Mouse (Mus musculus) hindbrain, embryonic 10.5 days (tissue): ENCODE results near the gene Kank1. TPM values are rescaled to one million over a fixed set of nuclear protein-coding genes. Genes with fewer than 3 reads are reported as not detected.

Source experiments
- DNase-seq: peaks from one replicate; pipeline ENCODE4 v3.0.0-alpha.2; 2017; ENCODE audit warnings: low spot score
- H3K27ac ChIP-seq: fragments of 300-500 bp; sonication (generic); 2 replicates; pipeline ENCODE4 v1.5.1; 2016; ENCODE audit warnings: mild to moderate bottlenecking, moderate library complexity
- H3K27me3 ChIP-seq: fragments of 300-500 bp; sonication (generic); 2 replicates; pipeline ENCODE4 v1.6.1; 2016; ENCODE audit warnings: mild to moderate bottlenecking; ENCODE audit not compliant: poor library complexity, insufficient read depth, severe bottlenecking
- H3K36me3 ChIP-seq: fragments of 300-500 bp; sonication (generic); 2 replicates; pipeline ENCODE4 v1.6.1; 2016; ENCODE audit warnings: mild to moderate bottlenecking, moderate library complexity
- H3K4me1 ChIP-seq: fragments of 300-500 bp; sonication (generic); replicated peaks from 2 replicates; pipeline ENCODE4 v1.6.1; 2016; ENCODE audit warnings: mild to moderate bottlenecking
- H3K4me3 ChIP-seq: fragments of 300-500 bp; sonication (generic); 2 replicates; pipeline ENCODE4 v1.5.1; 2016; ENCODE audit warnings: mild to moderate bottlenecking, moderate library complexity
- H3K9me3 ChIP-seq: fragments of 300-500 bp; sonication (generic); 2 replicates; pipeline ENCODE4 v1.6.1; 2016; ENCODE audit warnings: mild to moderate bottlenecking, moderate library complexity
- WGBS: fragments of 180-500 bp; shearing (Covaris S2); methylation state at CpG from one replicate; pipeline ENCODE4 v1.1.7; 2016; 5-methylcytosine and 5-hydroxymethylcytosine counted together
- polyA plus RNA-seq: library from polyadenylated mRNA; unstranded; fragments of >200 nt; fragmentation: Nextera tagmentation; extraction: Ambion mirVana; gene quantifications from 2 replicates; pipeline ENCODE4 v1.2.1, GENCODE M21; 2016

Gene Kank1
- polyA plus RNA-seq, 1 experiment from 2014 or later: 18.4 TPM

DNA sequence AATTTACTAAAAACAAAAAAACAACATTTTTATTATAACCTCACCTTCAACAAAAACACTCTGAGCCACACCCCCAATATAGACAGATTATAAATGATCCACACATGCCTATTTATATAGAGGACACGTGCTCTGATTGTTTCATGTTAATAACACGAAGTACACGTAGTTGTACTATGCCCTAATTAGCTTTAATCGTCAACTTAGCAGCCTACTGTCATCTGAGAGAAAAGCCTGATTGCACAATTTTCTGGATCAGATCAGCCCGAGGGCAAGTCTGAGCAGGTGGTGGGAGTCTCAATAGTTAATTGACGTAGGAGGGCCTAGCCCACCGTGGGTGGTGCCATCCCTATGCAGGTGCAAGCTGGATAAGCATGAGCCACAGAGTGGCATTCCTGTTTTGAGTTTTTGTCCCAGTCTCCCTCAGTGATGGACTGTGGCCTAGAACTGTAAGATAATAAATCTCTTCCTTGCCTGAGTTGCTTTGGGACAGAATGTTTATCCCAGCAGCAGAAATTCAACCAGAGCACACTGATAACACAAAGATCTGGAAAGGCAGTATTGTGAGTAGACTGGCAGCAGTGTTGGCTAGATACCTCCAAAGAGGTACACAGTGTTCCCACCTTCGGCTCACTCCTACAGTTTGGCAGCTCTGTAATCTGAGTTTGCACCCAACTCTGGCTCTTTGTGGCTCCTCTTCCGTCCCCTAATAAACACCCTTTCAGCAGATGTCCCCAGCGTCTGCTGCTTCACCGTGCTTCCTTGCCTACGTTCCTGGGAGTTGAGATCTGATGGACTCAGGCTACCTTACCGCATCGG is 63.3 kb downstream of the Kank1 start:
- WGBS: 91% methylated on average over 14 of the region's 14 CpGs
- Histone ChIP-seq H3K27ac (no peak overlapping the region), H3K4me3 (no peak overlapping the region), H3K36me3 (no peaks in the 10 kb centered on the region), H3K27me3 (no peaks in the 10 kb centered on the region), H3K9me3 (no peaks in the 10 kb centered on the region), H3K4me1 (peaks cover 10% of the 10 kb centered on the region)
- no peak for DNase-seq

GRCm38 (mm10) chr19:25301189-25301588 is 64.4 kb downstream of the Kank1 start:
- Histone ChIP-seq H3K36me3 (no peaks in the 10 kb centered on the region), H3K9me3 (no peaks in the 10 kb centered on the region), H3K4me1 (peaks cover 9% of the 10 kb centered on the region), H3K27me3 (no peaks in the 10 kb centered on the region), H3K27ac (no peak overlapping the region), H3K4me3 (no peak overlapping the region)
- no peak for DNase-seq
- WGBS: 71% methylated on average over 5 of the region's 5 CpGs

- WGBS: 59% methylated on average over 9 of the region's 9 CpGs
- no peaks in the 10 kb centered on the region for H3K36me3 ChIP-seq
- H3K27me3 ChIP-seq: no peaks in the 10 kb centered on the region
- H3K4me1 ChIP-seq: peaks cover 43% of the 10 kb centered on the region
- DNase-seq: no peak
- no peak overlapping the region for H3K27ac ChIP-seq
- no peak overlapping the region for H3K4me3 ChIP-seq
- no peaks in the 10 kb centered on the region for H3K9me3 ChIP-seq
These were observed 69.5 kb downstream of the Kank1 start for GRCm38 (mm10) chr19:25306277-25306676.

DNA sequence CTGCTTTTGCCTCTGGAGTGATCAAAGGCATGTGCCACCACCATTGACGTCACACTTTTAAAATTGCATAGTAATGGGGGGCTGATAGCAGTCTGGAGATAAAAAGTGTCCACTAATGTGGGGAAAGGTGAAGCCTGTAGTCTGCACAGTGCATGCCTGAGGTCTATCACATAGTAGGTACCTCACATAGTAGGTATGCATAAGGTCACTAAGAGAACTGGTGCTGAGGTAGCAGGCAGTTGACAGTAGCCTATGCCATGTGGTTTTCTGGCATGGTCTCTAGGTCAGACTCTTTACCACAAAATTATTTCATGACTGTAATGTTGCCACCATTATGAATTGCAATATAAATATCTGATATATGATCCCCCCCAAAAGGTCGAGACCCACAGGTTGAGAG is 71.4 kb downstream of the Kank1 start:
- WGBS: 54% methylated on average over 2 of the region's 2 CpGs
- Histone ChIP-seq H3K27me3 (no peaks in the 10 kb centered on the region), H3K4me1 (peaks cover 60% of the 10 kb centered on the region)

GRCm38 (mm10) chr19:25308763-25309162 is 72.0 kb downstream of the Kank1 start:
- Histone ChIP-seq H3K4me1 (peaks cover 63% of the 10 kb centered on the region), H3K27ac (peak overlapping the region; percentile 70), H3K9me3 (no peaks in the 10 kb centered on the region), H3K27me3 (no peaks in the 10 kb centered on the region), H3K4me3 (no peak overlapping the region), H3K36me3 (no peaks in the 10 kb centered on the region)
- 29% methylated on average over 12 of the region's 12 CpGs for WGBS
- no peak for DNase-seq

More for the DNA sequence above, 71.4 kb downstream of the Kank1 start:
- no peaks in the 10 kb centered on the region for H3K9me3 ChIP-seq
- no peaks in the 10 kb centered on the region for H3K36me3 ChIP-seq
- no peak overlapping the region for H3K27ac ChIP-seq
- no peak for DNase-seq
- no peak overlapping the region for H3K4me3 ChIP-seq

GRCm38 (mm10) chr19:25310989-25311388 is 74.2 kb downstream of the Kank1 start:
- no peak overlapping the region for H3K27ac ChIP-seq
- H3K4me3 ChIP-seq: no peak overlapping the region
- H3K4me1 ChIP-seq: peaks cover 70% of the 10 kb centered on the region
- H3K36me3 ChIP-seq: no peaks in the 10 kb centered on the region
- 73% methylated on average over 5 of the region's 5 CpGs for WGBS
- no peaks in the 10 kb centered on the region for H3K27me3 ChIP-seq
- H3K9me3 ChIP-seq: no peaks in the 10 kb centered on the region
- no peak for DNase-seq

DNA sequence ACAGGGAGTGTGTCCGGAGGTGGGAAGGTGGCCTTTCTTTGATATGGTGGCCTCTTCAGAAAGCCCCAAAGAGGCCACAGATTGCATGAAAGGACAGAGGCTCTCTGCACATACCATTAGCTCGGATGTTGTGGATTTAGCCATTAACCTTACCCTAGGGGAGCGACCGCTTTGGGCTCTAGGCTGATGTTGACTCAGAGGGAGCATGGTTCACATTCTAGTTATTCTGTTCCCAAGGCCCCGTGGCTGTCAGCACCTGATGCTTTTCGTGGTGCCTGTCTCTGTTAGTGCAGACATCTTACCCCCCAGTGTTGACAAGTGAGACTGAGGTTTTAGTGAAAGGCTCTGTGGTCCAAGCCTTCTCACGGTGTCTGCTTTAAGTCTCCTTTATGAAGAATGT is 74.9 kb downstream of the Kank1 start:
- Histone ChIP-seq H3K9me3 (no peaks in the 10 kb centered on the region), H3K36me3 (no peaks in the 10 kb centered on the region), H3K4me1 (peaks cover 70% of the 10 kb centered on the region), H3K4me3 (no peak overlapping the region), H3K27ac (no peak overlapping the region), H3K27me3 (no peaks in the 10 kb centered on the region)
- WGBS: 47% methylated on average over 7 of the region's 7 CpGs
- DNase-seq: peak; percentile 36

GRCm38 (mm10) chr19:25315458-25315889 is 78.7 kb downstream of the Kank1 start:
- H3K27me3 ChIP-seq: no peaks in the 10 kb centered on the region
- H3K9me3 ChIP-seq: no peaks in the 10 kb centered on the region
- WGBS: 72% methylated on average over 14 of the region's 14 CpGs
- H3K27ac ChIP-seq: no peak overlapping the region
- peaks cover 35% of the 10 kb centered on the region for H3K4me1 ChIP-seq
- H3K4me3 ChIP-seq: no peak overlapping the region
- DNase-seq: no peak
- no peaks in the 10 kb centered on the region; the same call in 1 of the 2 replicates for H3K36me3 ChIP-seq

GRCm38 (mm10) chr19:25315993-25316392 is 79.2 kb downstream of the Kank1 start:
- peaks cover 30% of the 10 kb centered on the region for H3K4me1 ChIP-seq
- no peak overlapping the region for H3K4me3 ChIP-seq
- DNase-seq: no peak
- H3K27ac ChIP-seq: no peak overlapping the region
- 85% methylated on average over 5 of the region's 5 CpGs for WGBS
- no peaks in the 10 kb centered on the region for H3K27me3 ChIP-seq
- no peaks in the 10 kb centered on the region for H3K9me3 ChIP-seq
- no peaks in the 10 kb centered on the region; the same call in 1 of the 2 replicates for H3K36me3 ChIP-seq

DNA sequence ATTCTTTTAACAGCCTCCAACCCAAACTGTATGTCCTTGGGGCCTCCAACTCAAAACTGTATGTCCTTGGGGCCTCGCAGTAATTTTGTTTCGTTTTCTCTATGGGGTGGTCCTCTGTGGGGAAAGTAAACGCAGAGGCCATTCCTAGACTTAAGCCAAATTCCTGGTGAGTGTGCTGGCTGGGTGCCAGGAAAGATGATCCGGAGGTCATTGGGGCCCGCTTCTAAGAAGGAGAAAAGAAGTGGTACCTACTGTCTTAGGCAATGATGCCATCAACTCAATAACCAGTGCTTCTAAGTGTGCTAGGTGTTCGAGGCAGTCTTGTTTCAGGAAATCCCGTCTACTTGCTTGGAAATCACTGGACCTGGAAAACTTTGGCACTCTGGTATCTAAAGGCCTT is 87.5 kb downstream of the Kank1 start:
- Histone ChIP-seq H3K9me3 (no peaks in the 10 kb centered on the region), H3K36me3 (no peaks in the 10 kb centered on the region; the same call in 1 of the 2 replicates), H3K4me3 (no peak overlapping the region), H3K27me3 (no peaks in the 10 kb centered on the region), H3K27ac (no peak overlapping the region), H3K4me1 (0 out of 2 replicates have a peak, but pooled peaks cover 3% of the 10 kb centered on the region)
- WGBS: 76% methylated on average over 7 of the region's 7 CpGs
- DNase-seq: no peak

- no peaks in the 10 kb centered on the region for H3K36me3 ChIP-seq
- H3K27ac ChIP-seq: 0 out of 2 replicates have a peak overlapping the region, but pooled peaks have one; percentile 35
- no peak for DNase-seq
- no peaks in the 10 kb centered on the region for H3K9me3 ChIP-seq
- WGBS: 82% methylated on average over 9 of the region's 9 CpGs
- H3K4me3 ChIP-seq: no peak overlapping the region
- H3K4me1 ChIP-seq: 0 out of 2 replicates have a peak, but pooled peaks cover 3% of the 10 kb centered on the region
- no peaks in the 10 kb centered on the region for H3K27me3 ChIP-seq
These were observed 88.6 kb downstream of the Kank1 start for GRCm38 (mm10) chr19:25325113-25326001.

GRCm38 (mm10) chr19:25326002-25326300 is 89.2 kb downstream of the Kank1 start:
- 0 out of 2 replicates have a peak, but pooled peaks cover 3% of the 10 kb centered on the region for H3K4me1 ChIP-seq
- no peak for DNase-seq
- H3K27me3 ChIP-seq: no peaks in the 10 kb centered on the region
- H3K9me3 ChIP-seq: peaks cover 1% of the 10 kb centered on the region; the same call in 1 of the 2 replicates
- no peak overlapping the region for H3K27ac ChIP-seq
- H3K4me3 ChIP-seq: no peak overlapping the region
- WGBS: 85% methylated on average over 4 of the region's 4 CpGs
- no peaks in the 10 kb centered on the region for H3K36me3 ChIP-seq

DNA sequence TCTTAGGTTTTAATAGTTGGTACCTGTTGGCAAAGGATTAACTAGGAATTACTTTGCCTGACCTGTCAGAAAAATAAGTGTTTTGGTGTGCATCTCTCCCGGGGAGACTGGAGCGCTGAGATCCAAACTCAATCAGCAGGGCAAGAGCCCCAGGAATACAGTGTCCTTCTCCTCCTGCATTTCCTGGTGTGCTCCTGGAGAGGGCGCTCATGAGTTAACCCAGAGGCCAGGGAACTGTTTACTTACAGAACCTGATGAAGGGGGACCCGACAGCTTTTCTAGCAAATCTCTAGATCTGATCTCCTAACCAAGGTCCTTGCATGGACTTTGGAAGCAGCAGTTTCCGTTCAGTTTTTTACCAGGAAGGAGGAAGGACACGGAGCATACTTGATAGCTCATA is 90.9 kb downstream of the Kank1 start:
- H3K27ac ChIP-seq: no peak overlapping the region
- 77% methylated on average over 6 of the region's 6 CpGs for WGBS

More for the DNA sequence above, 90.9 kb downstream of the Kank1 start:
- H3K4me3 ChIP-seq: no peak overlapping the region
- no peaks in the 10 kb centered on the region for H3K27me3 ChIP-seq
- no peaks in the 10 kb centered on the region for H3K36me3 ChIP-seq
- 0 out of 2 replicates have a peak, but pooled peaks cover 3% of the 10 kb centered on the region for H3K4me1 ChIP-seq
- H3K9me3 ChIP-seq: peaks cover 5% of the 10 kb centered on the region; the same call in 1 of the 2 replicates
- no peak for DNase-seq
